Mouse (Mus musculus) stomach, postnatal 0 days (tissue): ENCODE measurements at regions not wholly inside any gene's neighbourhood (a gene's known extent, or its start where the extent isn't known, plus 50 kb on each side); places are given as distances from the start of the nearest gene placed in this dataset.

Source experiments
- CTCF ChIP-seq: IDR thresholded peaks from 2 replicates; pipeline ENCODE4 v1.5.1; 2016; ENCODE audit warnings: antibody characterized with exemption, low read depth, mild to moderate bottlenecking, moderate library complexity
- EP300 ChIP-seq: optimal IDR thresholded peaks from 2 replicates; pipeline ENCODE3; 2016; ENCODE audit warnings: antibody characterized with exemption

DNA sequence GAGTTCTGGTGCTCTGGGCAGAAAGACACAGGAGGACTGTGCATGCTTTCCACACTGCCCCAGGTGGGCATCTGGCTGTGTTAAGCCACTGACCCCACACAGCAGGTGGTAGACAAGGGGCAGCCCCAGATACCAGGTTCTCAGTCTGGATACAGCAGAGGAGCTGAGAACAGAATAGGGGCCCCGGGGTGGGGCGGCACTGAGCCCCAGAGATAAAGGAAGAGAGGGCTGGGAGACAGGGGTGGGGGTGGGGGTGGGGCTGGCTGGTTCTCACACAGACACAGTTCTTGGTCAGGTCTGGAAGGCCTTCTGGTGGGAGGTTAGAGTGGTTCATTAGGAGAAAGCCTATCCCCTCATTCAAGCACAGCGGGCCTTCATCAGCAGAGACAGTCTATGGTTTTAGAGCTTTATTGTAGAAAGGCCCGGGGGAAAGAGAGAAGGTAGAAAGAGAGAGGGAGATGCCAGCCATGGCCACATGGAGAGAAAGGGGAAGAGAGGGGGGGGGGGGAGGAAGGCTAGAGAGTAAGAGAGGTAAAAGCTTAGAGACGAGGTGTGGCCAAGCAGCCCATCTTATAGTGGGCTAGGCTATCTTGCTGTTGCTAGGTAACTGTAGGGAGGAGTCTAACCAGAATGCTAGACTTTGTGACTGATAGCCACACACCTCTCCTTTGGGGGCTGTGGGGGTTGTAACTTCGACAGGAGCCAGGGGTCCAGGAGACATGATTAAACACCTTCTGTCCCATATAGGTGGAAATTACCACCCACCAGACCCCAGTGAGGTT lies 1403.1 kb downstream of the Zfp704 start:
- TF ChIP-seq CTCF (no peak), EP300 (no peak)
